Mouse (Mus musculus) hindbrain, embryonic 13.5 days (tissue): Measurements from ENCODE around the gene Scarb2. TPM values are rescaled to one million over a fixed set of nuclear protein-coding genes. Genes with fewer than 3 reads are reported as not detected.
A peak's percentile ranks its signal among the peaks of the same experiment; 100 is the strongest.

Source experiments
- ATAC-seq: fragments of 200-750 bp; cut with Nextera tagmentation; 2 replicates; pipeline ENCODE4 v1.8.0; 2017; ENCODE audit warnings: moderate TSS enrichment; ENCODE audit not compliant: low FRiP score
- H3K27ac ChIP-seq: fragments of 300-500 bp; sonication (generic); 2 replicates; pipeline ENCODE4 v1.5.1; 2015; ENCODE audit warnings: inconsistent platforms, mild to moderate bottlenecking, moderate library complexity
- H3K27me3 ChIP-seq: fragments of 300-500 bp; sonication (generic); 2 replicates; pipeline ENCODE4 v1.6.1; 2015; ENCODE audit warnings: mild to moderate bottlenecking, inconsistent platforms
- H3K36me3 ChIP-seq: fragments of 300-500 bp; sonication (generic); 2 replicates; pipeline ENCODE4 v1.6.1; 2015; ENCODE audit warnings: mild to moderate bottlenecking, inconsistent platforms
- H3K4me1 ChIP-seq: fragments of 300-500 bp; sonication (generic); replicated peaks from 2 replicates; pipeline ENCODE4 v1.6.1; 2015; ENCODE audit warnings: inconsistent platforms
- H3K4me2 ChIP-seq: fragments of 300-500 bp; sonication (generic); 2 replicates; pipeline ENCODE4 v1.6.1; 2015; ENCODE audit warnings: inconsistent platforms, mild to moderate bottlenecking, moderate library complexity
- H3K4me3 ChIP-seq: fragments of 300-500 bp; sonication (generic); 2 replicates; pipeline ENCODE4 v1.5.1; 2015; ENCODE audit warnings: mild to moderate bottlenecking, inconsistent platforms
- H3K9ac ChIP-seq: fragments of 300-500 bp; sonication (generic); 2 replicates; pipeline ENCODE4 v1.6.1; 2015; ENCODE audit warnings: mild to moderate bottlenecking, inconsistent platforms
- H3K9me3 ChIP-seq: fragments of 300-500 bp; sonication (generic); 2 replicates; pipeline ENCODE4 v1.6.1; 2016; ENCODE audit warnings: inconsistent platforms
- WGBS: fragments of 180-500 bp; shearing (Covaris S2); methylation state at CpG from one replicate; pipeline ENCODE4 v1.1.7; 2015; 5-methylcytosine and 5-hydroxymethylcytosine counted together
- polyA plus RNA-seq: library from polyadenylated mRNA; unstranded; fragments of >200 nt; fragmentation: Nextera tagmentation; extraction: Ambion mirVana; gene quantifications from 2 replicates; pipeline ENCODE4 v1.2.1, GENCODE M21; 2015

Scarb2 gene
- polyA plus RNA-seq, 1 experiment from 2014 or later: 20.5 TPM

- Histone ChIP-seq H3K27ac (no peak overlapping the region), H3K36me3 (peaks cover 82% of the 10 kb centered on the region), H3K9ac (no peak overlapping the region), H3K4me1 (no peaks in the 10 kb centered on the region), H3K4me2 (no peak overlapping the region), H3K27me3 (no peaks in the 10 kb centered on the region), H3K4me3 (no peak overlapping the region), H3K9me3 (no peaks in the 10 kb centered on the region)
- WGBS: 94% methylated on average over 11 of the region's 11 CpGs
- no peak for ATAC-seq
Observed at GRCm38 (mm10) chr5:92424126-92424525, 82.5 kb downstream of the Scarb2 start.

DNA sequence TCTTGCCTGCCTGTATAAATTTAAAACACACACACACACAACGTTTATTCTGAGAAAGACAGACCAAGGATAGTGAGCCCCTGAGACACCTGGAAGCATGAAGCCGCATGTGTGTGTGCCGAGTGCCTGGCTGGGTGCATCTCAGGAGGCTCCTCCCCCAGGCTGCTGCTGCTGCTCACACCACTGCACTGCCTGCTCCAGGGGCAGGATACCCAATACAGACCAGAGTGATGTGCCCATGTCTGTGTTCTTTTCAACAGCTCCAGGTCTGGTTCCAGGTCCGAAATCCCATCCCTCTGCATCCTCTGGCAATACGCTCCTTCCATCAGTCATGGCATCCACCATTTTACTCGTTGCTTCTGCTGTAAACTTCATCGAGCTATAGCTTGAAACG, 92.7 kb downstream of the Scarb2 start:
- Histone ChIP-seq H3K27ac (no peak overlapping the region), H3K9me3 (no peaks in the 10 kb centered on the region), H3K27me3 (no peaks in the 10 kb centered on the region), H3K9ac (no peak overlapping the region), H3K4me3 (no peak overlapping the region), H3K4me1 (no peaks in the 10 kb centered on the region), H3K36me3 (peaks cover 45% of the 10 kb centered on the region), H3K4me2 (no peak overlapping the region)
- WGBS: 90% methylated on average over 8 of the region's 8 CpGs
- no peak for ATAC-seq

GRCm38 (mm10) chr5:92413271-92413981, 93.2 kb downstream of the Scarb2 start:
- H3K4me1 ChIP-seq: no peaks in the 10 kb centered on the region
- peaks cover 41% of the 10 kb centered on the region for H3K36me3 ChIP-seq
- peak; percentile 43; the same call in 1 of the 2 replicates for ATAC-seq
- no peaks in the 10 kb centered on the region for H3K9me3 ChIP-seq
- H3K9ac ChIP-seq: no peak overlapping the region
- 91% methylated on average over 11 of the region's 11 CpGs for WGBS
- no peak overlapping the region for H3K4me3 ChIP-seq
- H3K4me2 ChIP-seq: no peak overlapping the region
- no peak overlapping the region for H3K27ac ChIP-seq
- H3K27me3 ChIP-seq: no peaks in the 10 kb centered on the region

GRCm38 (mm10) chr5:92411461-92412140, 95.0 kb downstream of the Scarb2 start:
- Histone ChIP-seq H3K4me2 (no peak overlapping the region), H3K36me3 (peaks cover 25% of the 10 kb centered on the region)
- no peak for ATAC-seq

DNA sequence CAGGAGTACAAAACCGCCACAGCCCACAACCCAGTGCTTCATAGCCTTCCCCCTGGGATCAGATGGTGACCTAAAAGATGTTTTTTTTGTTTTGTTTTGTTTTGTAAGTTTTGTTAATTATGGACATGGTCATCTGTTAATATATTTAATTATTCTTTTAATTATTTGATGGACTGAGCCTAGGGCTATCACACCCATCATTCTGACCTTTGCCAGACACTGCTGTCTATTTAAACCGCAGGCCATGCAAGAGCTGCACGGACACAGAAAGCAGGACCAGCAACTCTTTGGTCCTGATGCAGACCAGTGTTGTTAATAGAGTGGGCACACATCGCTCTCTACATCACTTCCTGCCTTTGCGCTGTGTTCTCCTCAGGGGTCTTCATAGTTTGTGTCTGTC, 96.1 kb downstream of the Scarb2 start:
- Histone ChIP-seq H3K4me2 (no peak overlapping the region), H3K9ac (no peak overlapping the region), H3K27ac (no peak overlapping the region), H3K4me1 (no peaks in the 10 kb centered on the region), H3K27me3 (no peaks in the 10 kb centered on the region), H3K36me3 (peaks cover 18% of the 10 kb centered on the region), H3K4me3 (no peak overlapping the region), H3K9me3 (no peaks in the 10 kb centered on the region)
- WGBS: 87% methylated on average over 5 of the region's 5 CpGs
- no peak for ATAC-seq

More at GRCm38 (mm10) chr5:92411461-92412140, 95.0 kb downstream of the Scarb2 start:
- Histone ChIP-seq H3K4me3 (no peak overlapping the region), H3K9ac (no peak overlapping the region), H3K9me3 (no peaks in the 10 kb centered on the region), H3K4me1 (no peaks in the 10 kb centered on the region), H3K27ac (no peak overlapping the region), H3K27me3 (no peaks in the 10 kb centered on the region)
- 75% methylated on average over 7 of the region's 7 CpGs for WGBS

DNA sequence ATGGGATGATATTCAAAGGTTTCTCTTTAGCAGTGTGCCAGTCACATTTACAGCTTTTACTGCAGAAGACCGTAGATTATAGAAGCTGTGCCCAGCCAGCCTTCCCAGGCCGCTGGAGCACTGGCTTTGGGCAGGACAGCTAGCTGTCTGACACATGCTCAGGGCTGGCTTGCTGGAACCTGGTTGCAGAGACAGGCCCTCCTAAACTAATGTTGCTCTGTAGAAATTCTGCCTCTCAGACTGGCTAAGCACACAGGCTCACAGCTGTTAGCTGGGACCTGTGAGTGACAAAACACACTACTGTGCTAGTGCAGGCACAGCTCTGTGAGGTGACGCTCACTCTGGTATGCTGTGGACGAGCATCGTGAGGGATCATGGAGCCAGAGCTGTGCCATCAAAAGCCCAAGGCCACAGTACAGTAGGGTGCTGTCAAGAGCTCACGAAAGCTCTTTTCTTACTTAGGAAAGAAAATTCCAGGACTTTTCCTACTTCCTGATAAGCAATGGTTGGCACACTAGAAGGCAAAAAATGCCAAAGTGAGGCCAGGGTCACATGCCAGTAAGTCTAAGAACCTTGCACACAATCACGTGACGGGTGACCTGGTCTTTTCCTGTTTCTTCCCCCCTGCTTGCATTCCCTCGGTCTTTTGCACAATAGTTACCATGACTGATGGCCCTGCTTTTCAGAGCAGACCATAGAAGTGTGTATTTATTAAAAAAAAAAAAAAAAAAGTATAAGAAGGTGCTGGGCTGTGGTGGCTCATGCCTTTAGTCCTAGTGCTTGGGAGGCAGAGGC, 97.1 kb downstream of the Scarb2 start:
- Histone ChIP-seq H3K4me1 (peaks cover under 1% of the 10 kb centered on the region; the same call in 1 of the 2 replicates), H3K27me3 (no peaks in the 10 kb centered on the region), H3K4me3 (no peak overlapping the region), H3K9ac (no peak overlapping the region), H3K27ac (no peak overlapping the region), H3K4me2 (no peak overlapping the region), H3K36me3 (peaks cover 11% of the 10 kb centered on the region), H3K9me3 (no peaks in the 10 kb centered on the region)
- WGBS: 80% methylated on average over 9 of the region's 9 CpGs
- no peak for ATAC-seq

GRCm38 (mm10) chr5:92404400-92404678, 102.3 kb downstream of the Scarb2 start:
- Histone ChIP-seq H3K9me3 (no peaks in the 10 kb centered on the region), H3K27ac (no peak overlapping the region), H3K4me3 (no peak overlapping the region), H3K27me3 (no peaks in the 10 kb centered on the region), H3K4me2 (no peak overlapping the region), H3K9ac (no peak overlapping the region), H3K36me3 (no peaks in the 10 kb centered on the region), H3K4me1 (peaks cover 6% of the 10 kb centered on the region)
- WGBS: 28% methylated on average over 2 of the region's 2 CpGs
- ATAC-seq: no peak

GRCm38 (mm10) chr5:92403562-92404399, 102.9 kb downstream of the Scarb2 start:
- no peaks in the 10 kb centered on the region for H3K36me3 ChIP-seq
- ATAC-seq: peak; percentile 46; the same call in 1 of the 2 replicates
- peaks cover 6% of the 10 kb centered on the region for H3K4me1 ChIP-seq
- WGBS: 56% methylated on average over 10 of the region's 10 CpGs
- no peak overlapping the region for H3K4me2 ChIP-seq
- H3K4me3 ChIP-seq: no peak overlapping the region
- no peaks in the 10 kb centered on the region for H3K9me3 ChIP-seq
- no peak overlapping the region for H3K9ac ChIP-seq
- no peaks in the 10 kb centered on the region for H3K27me3 ChIP-seq
- H3K27ac ChIP-seq: no peak overlapping the region

DNA sequence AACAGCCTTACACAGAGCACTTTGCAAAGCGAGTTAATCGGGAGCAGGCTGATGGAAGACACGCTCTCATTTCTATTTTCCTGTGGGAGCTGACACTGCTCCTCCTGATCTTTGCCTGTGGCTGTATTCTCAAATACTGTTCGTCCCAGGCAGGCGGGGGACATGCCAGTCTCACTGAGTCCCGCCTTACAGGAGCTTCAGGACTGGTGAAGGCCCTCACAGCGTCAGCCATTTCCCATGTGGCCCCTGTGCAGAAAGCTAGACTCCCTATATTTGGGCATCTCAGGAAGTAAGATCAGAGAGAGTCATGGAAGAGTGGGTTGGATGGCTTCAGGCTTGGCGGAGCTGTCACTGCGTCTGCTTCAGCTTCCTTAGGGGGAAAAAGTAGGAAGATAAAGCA, 103.8 kb downstream of the Scarb2 start:
- 77% methylated on average over 9 of the region's 9 CpGs for WGBS
- no peaks in the 10 kb centered on the region for H3K9me3 ChIP-seq
- H3K36me3 ChIP-seq: no peaks in the 10 kb centered on the region
- H3K4me2 ChIP-seq: no peak overlapping the region
- ATAC-seq: no peak
- H3K4me1 ChIP-seq: peaks cover 6% of the 10 kb centered on the region
- H3K9ac ChIP-seq: no peak overlapping the region
- no peak overlapping the region for H3K27ac ChIP-seq
- H3K27me3 ChIP-seq: no peaks in the 10 kb centered on the region
- H3K4me3 ChIP-seq: no peak overlapping the region

- H3K27ac ChIP-seq: no peak overlapping the region
- no peak overlapping the region for H3K4me2 ChIP-seq
- ATAC-seq: peak; percentile 83
- WGBS: 23% methylated on average over 5 of the region's 5 CpGs
- H3K9ac ChIP-seq: no peak overlapping the region
- no peaks in the 10 kb centered on the region for H3K9me3 ChIP-seq
- 0 out of 2 replicates have a peak, but pooled peaks cover under 1% of the 10 kb centered on the region for H3K4me1 ChIP-seq
- H3K36me3 ChIP-seq: no peaks in the 10 kb centered on the region
- H3K27me3 ChIP-seq: peaks cover 10% of the 10 kb centered on the region
- no peak overlapping the region for H3K4me3 ChIP-seq
Observed at GRCm38 (mm10) chr5:92398153-92398552, 108.5 kb downstream of the Scarb2 start.

DNA sequence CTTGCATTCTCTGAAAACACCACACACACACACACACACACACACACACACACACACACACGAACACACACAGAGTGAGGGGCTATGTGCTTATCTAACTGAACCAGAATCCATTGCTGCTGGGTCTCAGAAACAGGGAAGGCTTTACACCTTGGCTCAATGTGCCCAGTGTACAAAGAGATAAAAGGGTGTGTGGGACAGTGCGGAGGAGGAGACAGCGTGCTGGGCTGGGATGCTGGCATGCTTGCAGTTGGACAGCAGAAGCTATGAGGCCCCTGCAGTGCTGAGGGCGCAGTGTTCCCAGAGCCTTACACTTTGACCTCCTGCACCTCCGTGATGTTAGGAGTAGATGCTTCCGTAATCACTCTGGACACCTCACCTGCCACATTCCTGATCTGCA, 110.2 kb downstream of the Scarb2 start:
- Histone ChIP-seq H3K4me2 (no peak overlapping the region), H3K27ac (no peak overlapping the region), H3K9me3 (no peaks in the 10 kb centered on the region), H3K36me3 (no peaks in the 10 kb centered on the region), H3K9ac (no peak overlapping the region), H3K27me3 (peaks cover 27% of the 10 kb centered on the region), H3K4me1 (0 out of 2 replicates have a peak, but pooled peaks cover 6% of the 10 kb centered on the region), H3K4me3 (no peak overlapping the region)
- 92% methylated on average over 6 of the region's 6 CpGs for WGBS
- ATAC-seq: no peak

- WGBS: 86% methylated on average over 3 of the region's 3 CpGs
- H3K4me2 ChIP-seq: no peak overlapping the region
- no peak for ATAC-seq
- H3K4me1 ChIP-seq: 0 out of 2 replicates have a peak, but pooled peaks cover 6% of the 10 kb centered on the region
- H3K9ac ChIP-seq: no peak overlapping the region
- H3K36me3 ChIP-seq: no peaks in the 10 kb centered on the region
- no peak overlapping the region for H3K27ac ChIP-seq
- H3K4me3 ChIP-seq: no peak overlapping the region
- peaks cover 34% of the 10 kb centered on the region for H3K27me3 ChIP-seq
- H3K9me3 ChIP-seq: no peaks in the 10 kb centered on the region
Observed at GRCm38 (mm10) chr5:92395764-92396163, 110.9 kb downstream of the Scarb2 start.
